Mouse (Mus musculus) CH12.LX (cell line): ENCODE results near the gene Sipa1l3.

Experiments used
- CTCF ChIP-seq, 2 experiments: IDR thresholded peaks in 1 of 2; conservative IDR thresholded peaks in 1 of 2; 2 replicates each; pipeline ENCODE4 v1.5.1; 2011 to 2012; ENCODE audit warnings: low read depth in 2 of 2, low read length in 2 of 2, improper control_type of control experiment in 1 of 2, inconsistent platforms in 1 of 2, mild to moderate bottlenecking in 1 of 2, moderate library complexity in 1 of 2
- POLR2A ChIP-seq: IDR thresholded peaks from 2 replicates; pipeline ENCODE4 v1.6.1; 2011; ENCODE audit warnings: low read depth, mild to moderate bottlenecking, improper control_type of control experiment, low read length

GRCm38 (mm10) chr7:29283876-29284275, 234.6 kb downstream of the Sipa1l3 start:
- TF ChIP-seq POLR2A: no peak
- no peak for TF ChIP-seq CTCF (conservative IDR thresholded peaks at IDR 0.05 in 1 of 2, IDR thresholded peaks at IDR 0.05 in 1 of 2; ENCODE audit: low read depth in 2 of 2, low read length in 2 of 2)
